Mouse (Mus musculus) megakaryocyte, embryonic 14.5 days (primary cell): Measurements from ENCODE around the gene Ncoa3. TPM values are rescaled to one million over a fixed set of nuclear protein-coding genes. Genes with fewer than 3 reads are reported as not detected.

Experiments
- H3K27me3 ChIP-seq: replicated peaks from 2 replicates; pipeline ENCODE3; 2012; ENCODE audit warnings: inconsistent platforms
- H3K36me3 ChIP-seq: replicated peaks from 2 replicates; pipeline ENCODE3; 2012; ENCODE audit warnings: low read length, inconsistent platforms, mixed read lengths
- H3K4me1 ChIP-seq: 2 replicates; pipeline ENCODE4 v1.6.1; 2012; ENCODE audit warnings: inconsistent platforms
- H3K4me3 ChIP-seq: replicated peaks from 2 replicates; pipeline ENCODE3; 2012; ENCODE audit warnings: moderate library complexity, mild to moderate bottlenecking, inconsistent platforms
- H3K9me3 ChIP-seq: 2 replicates; pipeline ENCODE4 v1.6.1; 2012; ENCODE audit warnings: inconsistent platforms
- FLI1 ChIP-seq: IDR thresholded peaks from 2 replicates; pipeline ENCODE4 v1.6.1; 2012; ENCODE audit warnings: low read length, inconsistent platforms, mixed read lengths
- GATA1 ChIP-seq: IDR thresholded peaks from 3 replicates; pipeline ENCODE4 v1.6.1; 2012; ENCODE audit warnings: mixed read lengths, low read length, inconsistent platforms, borderline replicate concordance
- polyA plus RNA-seq: library from polyadenylated mRNA; stranded (reverse); fragments of >175 nt; gene quantifications from 2 replicates; pipeline ENCODE4 v1.2.3, GENCODE M21; 2012; ENCODE audit warnings: low replicate concordance; ENCODE audit not compliant: insufficient read depth

Ncoa3 gene
- polyA plus RNA-seq, 1 experiment, result 35.4 TPM

- no peak for TF ChIP-seq FLI1
- no peak for TF ChIP-seq GATA1
- Histone ChIP-seq H3K4me3 (peak overlapping the region; percentile 14), H3K36me3 (peaks cover 75% of the 10 kb centered on the region), H3K27me3 (no peaks in the 10 kb centered on the region), H3K4me1 (peaks cover 86% of the 10 kb centered on the region), H3K9me3 (no peaks in the 10 kb centered on the region)
Measured at GRCm38 (mm10) chr2:166042542-166042941, 50.1 kb downstream of the Ncoa3 start.

- Histone ChIP-seq H3K9me3 (no peaks in the 10 kb centered on the region), H3K36me3 (peaks cover 81% of the 10 kb centered on the region), H3K4me1 (peaks cover 76% of the 10 kb centered on the region), H3K27me3 (no peaks in the 10 kb centered on the region), H3K4me3 (peak overlapping the region; percentile 82)
- TF ChIP-seq GATA1 (no peak), FLI1 (no peak)
Measured at GRCm38 (mm10) chr2:166045006-166045405, 52.6 kb downstream of the Ncoa3 start.

GRCm38 (mm10) chr2:166045549-166046501, 53.4 kb downstream of the Ncoa3 start:
- H3K27me3 ChIP-seq, result no peaks in the 10 kb centered on the region
- H3K4me3 ChIP-seq, result peak overlapping the region; percentile 75
- peaks cover 81% of the 10 kb centered on the region for H3K36me3 ChIP-seq
- H3K4me1 ChIP-seq, result peaks cover 69% of the 10 kb centered on the region
- no peaks in the 10 kb centered on the region for H3K9me3 ChIP-seq
- TF ChIP-seq FLI1 (no peak), GATA1 (no peak)

- no peaks in the 10 kb centered on the region for H3K27me3 ChIP-seq
- no peaks in the 10 kb centered on the region for H3K9me3 ChIP-seq
- no peak overlapping the region for H3K4me3 ChIP-seq
- no peak for TF ChIP-seq GATA1
- TF ChIP-seq FLI1, result no peak
- peaks cover 87% of the 10 kb centered on the region for H3K36me3 ChIP-seq
- H3K4me1 ChIP-seq, result peaks cover 50% of the 10 kb centered on the region
Measured at GRCm38 (mm10) chr2:166047931-166048330, 55.5 kb downstream of the Ncoa3 start.

GRCm38 (mm10) chr2:166048852-166049251, 56.4 kb downstream of the Ncoa3 start:
- Histone ChIP-seq H3K4me3 (no peak overlapping the region), H3K36me3 (peaks cover 88% of the 10 kb centered on the region), H3K4me1 (peaks cover 42% of the 10 kb centered on the region), H3K27me3 (no peaks in the 10 kb centered on the region), H3K9me3 (no peaks in the 10 kb centered on the region)
- TF ChIP-seq GATA1 (no peak), FLI1 (no peak)

- Histone ChIP-seq H3K36me3 (peaks cover 100% of the 10 kb centered on the region), H3K4me1 (peaks cover 38% of the 10 kb centered on the region), H3K9me3 (no peaks in the 10 kb centered on the region), H3K27me3 (no peaks in the 10 kb centered on the region), H3K4me3 (no peak overlapping the region)
- no peak for TF ChIP-seq GATA1
- TF ChIP-seq FLI1, result no peak
Measured at GRCm38 (mm10) chr2:166051421-166051820, 59.0 kb downstream of the Ncoa3 start.

GRCm38 (mm10) chr2:166051966-166052365, 59.5 kb downstream of the Ncoa3 start:
- peaks cover 100% of the 10 kb centered on the region for H3K36me3 ChIP-seq
- TF ChIP-seq FLI1 (no peak), GATA1 (no peak)

GRCm38 (mm10) chr2:166054002-166054539, 61.6 kb downstream of the Ncoa3 start:
- peaks cover 98% of the 10 kb centered on the region for H3K36me3 ChIP-seq
- peaks cover 32% of the 10 kb centered on the region for H3K4me1 ChIP-seq
- no peaks in the 10 kb centered on the region for H3K9me3 ChIP-seq
- H3K27me3 ChIP-seq, result no peaks in the 10 kb centered on the region
- TF ChIP-seq GATA1 (no peak), FLI1 (no peak)
- H3K4me3 ChIP-seq, result no peak overlapping the region

More at GRCm38 (mm10) chr2:166051966-166052365, 59.5 kb downstream of the Ncoa3 start:
- H3K27me3 ChIP-seq, result no peaks in the 10 kb centered on the region
- H3K9me3 ChIP-seq, result no peaks in the 10 kb centered on the region
- no peak overlapping the region for H3K4me3 ChIP-seq
- H3K4me1 ChIP-seq, result peaks cover 38% of the 10 kb centered on the region

GRCm38 (mm10) chr2:166059684-166060423, 67.4 kb downstream of the Ncoa3 start:
- TF ChIP-seq FLI1 (no peak), GATA1 (no peak)
- Histone ChIP-seq H3K36me3 (peaks cover 98% of the 10 kb centered on the region), H3K4me3 (no peak overlapping the region), H3K27me3 (no peaks in the 10 kb centered on the region), H3K9me3 (no peaks in the 10 kb centered on the region), H3K4me1 (peaks cover 26% of the 10 kb centered on the region)

- peaks cover 10% of the 10 kb centered on the region for H3K4me1 ChIP-seq
- H3K4me3 ChIP-seq, result no peak overlapping the region
- peaks cover 97% of the 10 kb centered on the region for H3K36me3 ChIP-seq
- no peaks in the 10 kb centered on the region for H3K9me3 ChIP-seq
- H3K27me3 ChIP-seq, result no peaks in the 10 kb centered on the region
- no peak for TF ChIP-seq FLI1
- TF ChIP-seq GATA1, result no peak
Measured at GRCm38 (mm10) chr2:166062008-166062407, 69.6 kb downstream of the Ncoa3 start.
